Mouse (Mus musculus) Patski (cell line): ENCODE results near the gene Tspan9. TPM values are rescaled to one million over a fixed set of nuclear protein-coding genes. Genes with fewer than 3 reads are reported as not detected.

Experiments
- ATAC-seq: fragments of 100-300 bp; one replicate; pipeline ENCODE4 v1.8.0; 2021
- CTCF ChIA-PET: fragments of 350-600 bp; sonication (Branson Sonifier 250); formaldehyde crosslinking; loops from one replicate; lab custom pipeline; 2022; ENCODE audit warnings: inconsistent platforms; lab: Charles Lee
- POLR2A ChIA-PET: fragments of 350-600 bp; sonication (Branson Sonifier 250); formaldehyde crosslinking; loops from one replicate; lab custom pipeline; 2022; ENCODE audit warnings: antibody characterized with exemption, inconsistent platforms; lab: Charles Lee
- DNase-seq: peaks from one replicate; pipeline ENCODE4 v3.0.0-alpha.2; 2011; ENCODE audit warnings: low read depth, low spot score
- H3K27me3 ChIP-seq: fragments of 371-371 bp; one replicate; pipeline ENCODE4 v1.5.1; 2021
- CTCF ChIP-seq: fragments of 100-300 bp; IDR thresholded peaks from one replicate; pipeline ENCODE4 v1.5.1; 2021
- in situ Hi-C: fragments of 300-500 bp; cut with MboI; formaldehyde crosslinking; loops from 3 replicates; pipeline ENCODE4 v1.11.1; 2018; ENCODE audit warnings: low pct_unique_long_range_greater_than_20kb, mixed read lengths
- polyA plus RNA-seq: library from polyadenylated mRNA; unstranded; gene quantifications from one replicate; pipeline ENCODE4 v1.2.3, GENCODE M21; 2021

Gene Tspan9
- polyA plus RNA-seq, 1 experiment from 2014 or later: 135 TPM

- CTCF ChIA-PET: interaction anchor here (1.1 to 1.6 kb wide), 3 partner anchors 8 to 19 kb away, joined by 3 to 5 read pairs (median 4); no protein-coding TSS in a partner anchor
Observed at GRCm38 (mm10) chr6:128044691-128045090, 98.7 kb downstream of the Tspan9 start.

GRCm38 (mm10) chr6:128043486-128043885 is 99.9 kb downstream of the Tspan9 start:
- no peaks in the 10 kb centered on the region for H3K27me3 ChIP-seq
- in situ Hi-C loops: no loop called here
- ChIA-PET CTCF (interaction anchor here (1.3 kb wide), 1 partner anchor 20 kb away, joined by 3 read pairs; no protein-coding TSS in a partner anchor), POLR2A (interaction anchor here (0.8 kb wide), 1 partner anchor 22 kb away, joined by 3 read pairs; no protein-coding TSS in a partner anchor)
- no peak for DNase-seq
- ATAC-seq: no peak
- no peak for TF ChIP-seq CTCF

More at GRCm38 (mm10) chr6:128044691-128045090, 98.7 kb downstream of the Tspan9 start:
- in situ Hi-C loops: no loop called here
- no peak for DNase-seq
- no peak for TF ChIP-seq CTCF
- no peak for ATAC-seq
- H3K27me3 ChIP-seq: no peaks in the 10 kb centered on the region
- POLR2A ChIA-PET: interaction anchor here (0.7 kb wide), 1 partner anchor 395 kb away, joined by 3 read pairs; no protein-coding TSS in a partner anchor

- POLR2A ChIA-PET: no interaction called here
- no peak for DNase-seq
- in situ Hi-C loops: no loop called here
- CTCF ChIA-PET: interaction anchor here (1.2 kb wide), 1 partner anchor 61 kb away, joined by 3 read pairs; no protein-coding TSS in a partner anchor
- ATAC-seq: no peak
- no peak for TF ChIP-seq CTCF
- H3K27me3 ChIP-seq: no peaks in the 10 kb centered on the region
Observed at GRCm38 (mm10) chr6:128041836-128042235, 101.6 kb downstream of the Tspan9 start.

GRCm38 (mm10) chr6:128039077-128039766 is 104.2 kb downstream of the Tspan9 start:
- no peaks in the 10 kb centered on the region for H3K27me3 ChIP-seq
- CTCF ChIA-PET: interaction anchor here (0.7 to 1.1 kb wide), 3 partner anchors 12 to 897 kb away, joined by 3 to 4 read pairs (median 3); no protein-coding TSS in a partner anchor
- in situ Hi-C loops: no loop called here
- POLR2A ChIA-PET: no interaction called here
- ATAC-seq: no peak
- no peak for TF ChIP-seq CTCF
- no peak for DNase-seq

- ATAC-seq (no peak), DNase-seq (no peak)
- ChIA-PET CTCF (interaction anchor here (0.7 kb wide), 1 partner anchor 15 kb away, joined by 3 read pairs; no protein-coding TSS in a partner anchor), POLR2A (no interaction called here)
- H3K27me3 ChIP-seq: no peaks in the 10 kb centered on the region
- no peak for TF ChIP-seq CTCF
- in situ Hi-C loops: no loop called here
Observed at GRCm38 (mm10) chr6:128038568-128038967, 104.8 kb downstream of the Tspan9 start.

- no peak for TF ChIP-seq CTCF
- ChIA-PET POLR2A (interaction anchor here (0.6 to 0.9 kb wide), 2 partner anchors 10 to 66 kb away, joined by 3 read pairs; no protein-coding TSS in a partner anchor), CTCF (interaction anchor here (0.9 to 1.2 kb wide), 2 partner anchors 8 to 54 kb away, joined by 3 to 4 read pairs; no protein-coding TSS in a partner anchor)
- no peaks in the 10 kb centered on the region for H3K27me3 ChIP-seq
- no peak for DNase-seq
- ATAC-seq: no peak
- in situ Hi-C loops: no loop called here
Observed at GRCm38 (mm10) chr6:128036597-128036996, 106.8 kb downstream of the Tspan9 start.

GRCm38 (mm10) chr6:128035930-128036309 is 107.5 kb downstream of the Tspan9 start:
- TF ChIP-seq CTCF: no peak
- in situ Hi-C loops: no loop called here
- ChIA-PET CTCF (interaction anchor here (0.9 to 1.2 kb wide), 2 partner anchors 9 to 55 kb away, joined by 3 to 4 read pairs; no protein-coding TSS in a partner anchor), POLR2A (interaction anchor here (0.5 to 0.9 kb wide), 2 partner anchors 11 to 65 kb away, joined by 3 read pairs; no protein-coding TSS in a partner anchor)
- no peak for DNase-seq
- H3K27me3 ChIP-seq: no peaks in the 10 kb centered on the region
- no peak for ATAC-seq

- ChIA-PET POLR2A (interaction anchor here (0.5 kb wide), 1 partner anchor 66 kb away, joined by 3 read pairs; no protein-coding TSS in a partner anchor), CTCF (no interaction called here)
- no peaks in the 10 kb centered on the region for H3K27me3 ChIP-seq
- in situ Hi-C loops: no loop called here
- no peak for TF ChIP-seq CTCF
- DNase-seq (no peak), ATAC-seq (no peak)
Observed at GRCm38 (mm10) chr6:128035250-128035929, 108.0 kb downstream of the Tspan9 start.

- no peaks in the 10 kb centered on the region for H3K27me3 ChIP-seq
- CTCF ChIA-PET: interaction anchor here (1.4 kb wide), 1 partner anchor 43 kb away, joined by 3 read pairs; no protein-coding TSS in a partner anchor
- no peak for TF ChIP-seq CTCF
- DNase-seq (no peak), ATAC-seq (peak; percentile 29)
- in situ Hi-C loops: loop anchor here (5.0 kb wide), 3 partner anchors 52 to 108 kb away; partner anchors contain the start of gene Tspan9
- POLR2A ChIA-PET: no interaction called here
Observed at GRCm38 (mm10) chr6:128034317-128035249, 108.8 kb downstream of the Tspan9 start.
